Mouse (Mus musculus): ENCODE measurements around the gene Fermt1.

- TF ChIP-seq CTCF (IDR thresholded peaks at IDR 0.05; ENCODE audit: borderline replicate concordance, control insufficient read depth, extremely low read depth, insufficient read depth, low read length, poor library complexity), result no peak
- no peak for TF ChIP-seq POLR2A (IDR thresholded peaks at IDR 0.05; ENCODE audit: control insufficient read depth, extremely low read depth, insufficient read depth, low read length, poor library complexity)
Measured at GRCm38 (mm10) chr2:132861456-132861855, 84.2 kb downstream of the Fermt1 start.

Measured in thymus, adult 2 months (tissue).